Mouse (Mus musculus) heart, postnatal 4 days (tissue): Measurements from ENCODE around the gene Traf3ip1. TPM values are rescaled to one million over a fixed set of nuclear protein-coding genes. Genes with fewer than 3 reads are reported as not detected.

Experiments used
- total RNA-seq, 2 experiments: library from RNA; stranded (reverse); gene quantifications; 2 replicates each; pipeline ENCODE4 v1.2.3; 2021

The Traf3ip1 gene
- total RNA-seq, 2 experiments from 2014 or later = 4.3 to 4.6 TPM

Other genes with a start within 250 kb of the Traf3ip1 start
- 10 to 100 TPM; 49.3 to 55.0 TPM for gene Ube2f, start 244.3 kb upstream of the Traf3ip1 start, total RNA-seq
- 10 to 100 TPM; 14.4 to 17.5 TPM for gene Scly, start 196.3 kb upstream of the Traf3ip1 start, total RNA-seq
- gene Espnl, start 172.6 kb upstream of the Traf3ip1 start, total RNA-seq = under 1 TPM; 0.14 to 0.18 TPM
- gene Klhl30, start 143.6 kb upstream of the Traf3ip1 start, total RNA-seq = 10 to 100 TPM; 51.2 to 55.4 TPM
- 1 to 10 TPM; 1.1 to 1.4 TPM for gene Erfe, start 128.2 kb upstream of the Traf3ip1 start, total RNA-seq
- 10 to 100 TPM; 58.2 to 59.1 TPM for gene Ilkap, start 95.8 kb upstream of the Traf3ip1 start, total RNA-seq
- 10 to 100 TPM; 29.6 to 30.6 TPM for gene Hes6, start 80.6 kb upstream of the Traf3ip1 start, total RNA-seq
- gene Per2, start 35.3 kb upstream of the Traf3ip1 start, total RNA-seq = 10 to 100 TPM in 1 of 2 experiments, 1 to 10 TPM in 1; 8.5 to 11.2 TPM
- 10 to 100 TPM; 17.5 to 18.2 TPM for gene Asb1, start 45.9 kb downstream of the Traf3ip1 start, total RNA-seq